Mouse (Mus musculus) heart, postnatal 36 days (tissue): ENCODE measurements around the gene Pithd1. TPM values are rescaled to one million over a fixed set of nuclear protein-coding genes. Genes with fewer than 3 reads are reported as not detected.
"Not testable (repeated sequence)": the region's sequence is repeated elsewhere in the genome, so short reads cannot be mapped to it uniquely, and the experiment has no call there.

Source experiments
- DNase-seq, 2 experiments: peaks; one replicate each; pipeline ENCODE4 v3.0.0; 2021 to 2022
- intact Hi-C: fragments of 180-260 bp; cut with DNase I; formaldehyde crosslinking; loops from one replicate; pipeline ENCODE4 v1.15.1; 2025
- total RNA-seq, 2 experiments: library from RNA; stranded (reverse); gene quantifications; 2 replicates each; pipeline ENCODE4 v1.2.3; 2021

Gene Pithd1
- total RNA-seq, 2 experiments from 2014 or later = 19.8 to 22.2 TPM

- intact Hi-C loops = loop anchor here (2.0 kb wide), 1 partner anchor 57 kb away; the partner anchor contains the start of gene Eloa
These were observed 23.4 kb downstream of the Pithd1 start, which contains the start of gene Gale for GRCm38 (mm10) chr4:135963457-135964193. Gene Gale (plus strand): TSS chr4:135963727.

GRCm38 (mm10) chr4:135962946-135963345 is 24.1 kb downstream of the Pithd1 start:
- intact Hi-C loops = loop anchor here (2.0 kb wide), 1 partner anchor 58 kb away; the partner anchor contains the start of gene Eloa
- DNase-seq = no peak

More at GRCm38 (mm10) chr4:135963457-135964193, 23.4 kb downstream of the Pithd1 start, which contains the start of gene Gale:
- peak; percentile 94 for DNase-seq

- no peak for DNase-seq
- intact Hi-C loops = loop anchor here (2.0 kb wide), 1 partner anchor 59 kb away; the partner anchor contains the start of gene Eloa
These were observed 24.9 kb downstream of the Pithd1 start for GRCm38 (mm10) chr4:135962198-135962597.

- intact Hi-C loops = loop anchor here (2.0 kb wide), 1 partner anchor 59 kb away; the partner anchor contains the start of gene Eloa
- no peak for DNase-seq
These were observed 25.4 kb downstream of the Pithd1 start for GRCm38 (mm10) chr4:135961709-135962108.

- peak; percentile 79 to 85 for DNase-seq
- intact Hi-C loops = loop anchor here (1.0 kb wide), 1 partner anchor 70 kb away; no protein-coding TSS in a partner anchor
These were observed 26.3 kb downstream of the Pithd1 start for GRCm38 (mm10) chr4:135960717-135961116.

- intact Hi-C loops = no loop called here
- no peak for DNase-seq
These were observed 28.7 kb downstream of the Pithd1 start for GRCm38 (mm10) chr4:135958354-135958753.

GRCm38 (mm10) chr4:135955886-135956285 is 31.2 kb downstream of the Pithd1 start:
- no peak for DNase-seq
- intact Hi-C loops = no loop called here

- intact Hi-C loops = no loop called here
- peak; percentile 79 to 86 for DNase-seq
These were observed 32.8 kb downstream of the Pithd1 start for GRCm38 (mm10) chr4:135954241-135954640.

- intact Hi-C loops = no loop called here
- no peak for DNase-seq
These were observed 33.9 kb downstream of the Pithd1 start for GRCm38 (mm10) chr4:135953179-135953578.

- intact Hi-C loops = no loop called here
- DNase-seq = no peak
These were observed 35.6 kb downstream of the Pithd1 start for GRCm38 (mm10) chr4:135951505-135951904.

- DNase-seq = no peak
- intact Hi-C loops = no loop called here
These were observed 36.7 kb downstream of the Pithd1 start for GRCm38 (mm10) chr4:135950365-135950764.

GRCm38 (mm10) chr4:135949911-135950310 is 37.2 kb downstream of the Pithd1 start:
- DNase-seq = no peak
- intact Hi-C loops = no loop called here

GRCm38 (mm10) chr4:135949475-135949874 is 37.6 kb downstream of the Pithd1 start:
- peak in 1 of 2 experiments; percentile 36 for DNase-seq
- intact Hi-C loops = no loop called here

GRCm38 (mm10) chr4:135948142-135948541 is 38.9 kb downstream of the Pithd1 start:
- DNase-seq = no peak
- intact Hi-C loops = no loop called here

GRCm38 (mm10) chr4:135946659-135947301 is 40.3 kb downstream of the Pithd1 start:
- DNase-seq = peak in 1 of 2 experiments; percentile 33
- intact Hi-C loops = no loop called here

- peak; percentile 94 to 96 for DNase-seq
- intact Hi-C loops = no loop called here
These were observed 40.8 kb downstream of the Pithd1 start, which contains the start of gene Hmgcl for GRCm38 (mm10) chr4:135946278-135946658. Gene Hmgcl (plus strand): TSS chr4:135946448.

- intact Hi-C loops = no loop called here
- DNase-seq = no peak
These were observed 41.4 kb downstream of the Pithd1 start for GRCm38 (mm10) chr4:135945706-135946105.

- intact Hi-C loops = loop anchor here (2.0 kb wide), 1 partner anchor 23 kb away; the partner anchor contains the start of gene Fuca1
- DNase-seq = peak; percentile 39 to 43
These were observed 43.7 kb downstream of the Pithd1 start for GRCm38 (mm10) chr4:135943389-135943788.

- intact Hi-C loops = loop anchor here (2.0 kb wide), 1 partner anchor 21 kb away; the partner anchor contains the start of gene Fuca1
- no peak for DNase-seq
These were observed 44.9 kb downstream of the Pithd1 start for GRCm38 (mm10) chr4:135942193-135942592.

GRCm38 (mm10) chr4:135941026-135941425 is 46.0 kb downstream of the Pithd1 start:
- intact Hi-C loops = not testable (repeated sequence)

GRCm38 (mm10) chr4:135938858-135939257 is 48.2 kb downstream of the Pithd1 start:
- DNase-seq = no peak
- intact Hi-C loops = no loop called here

More at GRCm38 (mm10) chr4:135941026-135941425, 46.0 kb downstream of the Pithd1 start:
- DNase-seq = not testable (repeated sequence)
